Mouse (Mus musculus): Measurements from ENCODE around the gene Jup.

GRCm38 (mm10) chr11:100423836-100424235, 26.3 kb upstream of the Jup start:
- TF ChIP-seq POLR2A (IDR thresholded peaks at IDR 0.05; ENCODE audit: extremely low read depth, insufficient read depth, low read length): no peak
- TF ChIP-seq CTCF (IDR thresholded peaks at IDR 0.05; ENCODE audit: extremely low read depth, insufficient read depth, low read length): no peak
